Mouse (Mus musculus) heart, adult 2 months (tissue): ENCODE measurements around the gene Arhgdia. TPM values are rescaled to one million over a fixed set of nuclear protein-coding genes. Genes with fewer than 3 reads are reported as not detected.
A peak's percentile ranks its signal among the peaks of the same experiment; 100 is the strongest.

Experiments used
- DNase-seq, 2 experiments: peaks; one replicate each; pipeline ENCODE4 v3.0.0; 2021
- H3K27ac ChIP-seq: fragments of 200-600 bp; 2 replicates; pipeline ENCODE4 v1.8.1; 2022
- H3K27me3 ChIP-seq: fragments of 200-500 bp; 2 replicates; pipeline ENCODE4 v1.6.1; 2012; ENCODE audit warnings: mild to moderate bottlenecking, low read length, inconsistent platforms, mixed read lengths; ENCODE audit not compliant: control insufficient read depth, insufficient read depth
- H3K36me3 ChIP-seq: fragments of 200-500 bp; 2 replicates; pipeline ENCODE4 v1.6.1; 2012; ENCODE audit warnings: low read length, inconsistent platforms; ENCODE audit not compliant: control insufficient read depth, insufficient read depth
- H3K4me1 ChIP-seq: fragments of 200-500 bp; 2 replicates; pipeline ENCODE4 v1.6.1; 2011; ENCODE audit warnings: low read length; ENCODE audit not compliant: control insufficient read depth, insufficient read depth
- H3K4me3 ChIP-seq: fragments of 200-600 bp; 2 replicates; pipeline ENCODE4 v1.8.1; 2022
- H3K79me2 ChIP-seq: fragments of 200-500 bp; replicated peaks from 2 replicates; pipeline ENCODE4 v1.6.1; 2012; ENCODE audit warnings: mild to moderate bottlenecking, inconsistent platforms, low read length, moderate library complexity, mixed read lengths; ENCODE audit not compliant: control insufficient read depth, insufficient read depth
- H3K9ac ChIP-seq: fragments of 200-500 bp; 2 replicates; pipeline ENCODE4 v1.6.1; 2012; ENCODE audit warnings: low read depth, mild to moderate bottlenecking, control low read depth, inconsistent platforms, low read length, mixed read lengths
- CTCF ChIP-seq: fragments of 200-600 bp; IDR thresholded peaks from 2 replicates; pipeline ENCODE4 v1.8.1; 2022; ENCODE audit warnings: antibody characterized with exemption, mild to moderate bottlenecking, moderate library complexity
- EP300 ChIP-seq: fragments of 200-500 bp; IDR thresholded peaks from 2 replicates; pipeline ENCODE4 v1.6.1; 2011; ENCODE audit warnings: low read depth, low read length, control low read depth; ENCODE audit not compliant: insufficient read depth
- POLR2A ChIP-seq: fragments of 200-500 bp; IDR thresholded peaks from 2 replicates; pipeline ENCODE4 v1.6.1; 2011; ENCODE audit warnings: mild to moderate bottlenecking, low read depth, low read length, control low read depth; ENCODE audit not compliant: insufficient read depth
- WGBS: fragments of 180-500 bp; shearing (Covaris S2); methylation state at CpG from one replicate; pipeline ENCODE4 v1.1.7; 2018; 5-methylcytosine and 5-hydroxymethylcytosine counted together
- intact Hi-C: fragments of 180-260 bp; cut with DNase I; formaldehyde crosslinking; loops from one replicate; pipeline ENCODE4 v1.15.1; 2025
- polyA plus RNA-seq: library from polyadenylated mRNA; depleted of rRNA; stranded (reverse); fragments of >200 nt; gene quantifications from 2 replicates; pipeline ENCODE4 v1.2.3, GENCODE M21; 2012
- total RNA-seq, 2 experiments: library from RNA; stranded (reverse); gene quantifications; 2 replicates each; pipeline ENCODE4 v1.2.3; 2021

Gene Arhgdia
- total and polyA plus RNA-seq, 3 experiments = 139 to 257 (median 144) TPM

DNA sequence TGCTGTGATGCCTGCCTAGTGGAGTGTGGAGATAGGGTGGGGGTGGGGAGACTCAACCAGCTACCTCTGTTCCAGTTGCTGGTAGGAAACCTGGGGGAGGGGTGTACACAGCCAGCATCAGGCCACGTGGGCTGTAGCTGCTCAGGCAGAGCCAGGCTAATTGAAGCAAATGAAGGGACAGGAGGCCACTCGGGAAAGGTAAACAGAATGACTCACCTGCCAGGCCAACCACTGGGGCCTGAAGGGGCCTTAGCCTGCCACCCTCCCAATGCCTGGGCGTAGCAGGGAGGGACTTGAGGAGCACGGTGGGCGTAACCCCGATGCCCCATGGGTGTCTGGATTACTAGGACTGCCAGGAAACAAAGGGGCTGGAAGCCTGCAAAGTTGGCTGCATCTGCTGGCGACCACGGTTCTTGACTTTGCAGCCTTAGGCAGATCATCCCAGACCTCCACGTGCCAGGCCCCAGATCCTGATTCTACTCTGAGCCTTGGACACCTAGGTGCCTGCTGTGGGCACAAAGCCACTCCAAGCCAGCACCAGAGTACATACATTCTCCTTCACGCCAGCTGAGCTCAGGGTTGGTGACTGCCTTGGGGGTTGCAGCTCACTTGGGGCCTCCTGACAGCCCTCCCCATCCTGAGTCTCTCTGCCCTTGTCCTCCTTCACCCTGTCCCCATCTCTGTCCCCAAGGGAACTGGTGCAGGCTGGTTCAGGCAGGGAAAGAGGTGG lies 42.0 kb downstream of the Arhgdia start:
- TF ChIP-seq EP300 (no peak), CTCF (no peak), POLR2A (no peak)
- intact Hi-C loops = loop anchor here (2.0 kb wide), 1 partner anchor 19 kb away; no protein-coding TSS in a partner anchor
- Histone ChIP-seq H3K4me3 (no peak overlapping the region), H3K79me2 (no peaks in the 10 kb centered on the region), H3K9ac (no peak overlapping the region), H3K36me3 (peaks cover 2% of the 10 kb centered on the region; the same call in 1 of the 2 replicates), H3K27ac (no peak overlapping the region), H3K4me1 (peaks cover 18% of the 10 kb centered on the region), H3K27me3 (no peaks in the 10 kb centered on the region)
- no peak for DNase-seq
- 31% methylated on average over 10 of the region's 10 CpGs for WGBS

- TF ChIP-seq EP300 = no peak
- no peak for TF ChIP-seq CTCF
- TF ChIP-seq POLR2A = no peak
- WGBS = 30% methylated on average over 8 of the region's 8 CpGs
- H3K79me2 ChIP-seq = no peaks in the 10 kb centered on the region
- H3K27me3 ChIP-seq = no peaks in the 10 kb centered on the region
- no peak overlapping the region for H3K4me3 ChIP-seq
- DNase-seq = no peak
- intact Hi-C loops = loop anchor here (2.0 kb wide), 1 partner anchor 18 kb away; no protein-coding TSS in a partner anchor
- peaks cover 18% of the 10 kb centered on the region for H3K4me1 ChIP-seq
- H3K36me3 ChIP-seq = peaks cover 2% of the 10 kb centered on the region; the same call in 1 of the 2 replicates
- no peak overlapping the region for H3K9ac ChIP-seq
- H3K27ac ChIP-seq = peak overlapping the region; percentile 31; the same call in 1 of the 2 replicates
Observed at GRCm38 (mm10) chr11:120538955-120539284, 42.5 kb downstream of the Arhgdia start.

DNA sequence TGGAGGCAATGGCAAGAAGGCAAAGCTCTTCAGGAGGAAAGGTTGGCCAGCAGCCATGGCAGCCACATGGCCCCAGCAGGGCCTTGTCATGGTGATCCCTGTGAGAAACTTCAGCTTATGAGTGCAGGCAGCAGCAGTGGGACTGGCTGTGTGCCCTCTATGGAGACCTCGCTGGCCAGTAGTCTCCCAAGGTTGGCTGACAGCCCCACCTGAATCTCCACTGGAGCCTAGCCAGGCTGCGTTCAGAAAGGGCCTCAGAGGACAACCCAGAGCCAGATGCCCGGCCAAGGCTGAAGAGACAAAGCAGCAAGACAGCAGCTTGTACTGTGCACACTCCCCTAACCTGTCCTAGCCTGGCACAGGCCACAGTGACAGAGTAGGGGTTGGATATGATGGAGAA lies 42.9 kb downstream of the Arhgdia start:
- TF ChIP-seq CTCF (no peak), POLR2A (no peak), EP300 (peak; percentile 64; the same call in 1 of the 2 replicates)
- intact Hi-C loops = loop anchor here (2.0 kb wide), 1 partner anchor 18 kb away; no protein-coding TSS in a partner anchor
- 35% methylated on average over 3 of the region's 3 CpGs for WGBS
- Histone ChIP-seq H3K9ac (no peak overlapping the region), H3K36me3 (peaks cover 2% of the 10 kb centered on the region; the same call in 1 of the 2 replicates), H3K4me1 (peaks cover 18% of the 10 kb centered on the region), H3K27me3 (no peaks in the 10 kb centered on the region), H3K4me3 (no peak overlapping the region), H3K27ac (peak overlapping the region; percentile 31; the same call in 1 of the 2 replicates), H3K79me2 (no peaks in the 10 kb centered on the region)
- peak; percentile 77 to 88 for DNase-seq

- H3K4me1 ChIP-seq = peaks cover 17% of the 10 kb centered on the region
- DNase-seq = no peak
- intact Hi-C loops = no loop called here
- no peak for TF ChIP-seq POLR2A
- TF ChIP-seq EP300 = no peak
- no peak for TF ChIP-seq CTCF
- WGBS = 62% methylated on average over 3 of the region's 3 CpGs
- peaks cover 2% of the 10 kb centered on the region; the same call in 1 of the 2 replicates for H3K27me3 ChIP-seq
- H3K4me3 ChIP-seq = no peak overlapping the region
- H3K36me3 ChIP-seq = no peaks in the 10 kb centered on the region
- no peak overlapping the region for H3K9ac ChIP-seq
- no peaks in the 10 kb centered on the region for H3K79me2 ChIP-seq
- H3K27ac ChIP-seq = no peak overlapping the region
Observed at GRCm38 (mm10) chr11:120535804-120536203, 45.6 kb downstream of the Arhgdia start.

- no peak for DNase-seq
- WGBS = 48% methylated on average over 3 of the region's 3 CpGs
- H3K27me3 ChIP-seq = peaks cover 6% of the 10 kb centered on the region
Observed at GRCm38 (mm10) chr11:120535145-120535544, 46.3 kb downstream of the Arhgdia start.

DNA sequence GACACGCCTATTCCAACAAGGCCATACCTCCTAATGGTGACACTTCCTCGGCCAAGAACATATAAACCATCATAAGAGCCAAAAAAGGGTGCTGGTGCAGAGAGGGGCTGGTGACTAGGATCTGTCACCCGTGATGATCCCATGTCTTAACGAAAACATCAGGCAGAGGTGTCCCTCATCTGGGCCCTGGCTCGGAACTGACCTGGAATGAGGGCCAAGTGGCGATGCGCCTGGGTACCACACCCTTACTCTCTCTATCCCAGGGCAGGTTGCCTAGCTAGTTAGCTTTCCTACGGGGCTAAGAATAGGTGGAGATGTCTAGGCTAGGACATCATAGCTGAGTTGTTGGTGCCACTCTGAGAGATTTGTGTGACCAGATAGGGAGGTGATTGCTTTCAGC lies 47.3 kb downstream of the Arhgdia start:
- no peak for TF ChIP-seq POLR2A
- TF ChIP-seq CTCF = no peak
- no peak for TF ChIP-seq EP300
- 82% methylated on average over 8 of the region's 8 CpGs for WGBS
- Histone ChIP-seq H3K4me1 (peaks cover 11% of the 10 kb centered on the region), H3K9ac (no peak overlapping the region), H3K79me2 (no peaks in the 10 kb centered on the region), H3K27me3 (peaks cover 6% of the 10 kb centered on the region), H3K27ac (no peak overlapping the region), H3K36me3 (no peaks in the 10 kb centered on the region), H3K4me3 (no peak overlapping the region)
- intact Hi-C loops = no loop called here
- no peak for DNase-seq

More at GRCm38 (mm10) chr11:120535145-120535544, 46.3 kb downstream of the Arhgdia start:
- no peaks in the 10 kb centered on the region for H3K79me2 ChIP-seq
- H3K9ac ChIP-seq = no peak overlapping the region
- H3K36me3 ChIP-seq = no peaks in the 10 kb centered on the region
- intact Hi-C loops = no loop called here
- H3K4me1 ChIP-seq = peaks cover 17% of the 10 kb centered on the region
- TF ChIP-seq EP300 = peak; percentile 58; the same call in 1 of the 2 replicates
- no peak for TF ChIP-seq CTCF
- no peak overlapping the region for H3K4me3 ChIP-seq
- H3K27ac ChIP-seq = no peak overlapping the region
